Mouse (Mus musculus): ENCODE data around the gene Edc4.
"Not testable (repeated sequence)": the region's sequence is repeated elsewhere in the genome, so short reads cannot be mapped to it uniquely, and the experiment has no call there.

Edc4 gene

DNA sequence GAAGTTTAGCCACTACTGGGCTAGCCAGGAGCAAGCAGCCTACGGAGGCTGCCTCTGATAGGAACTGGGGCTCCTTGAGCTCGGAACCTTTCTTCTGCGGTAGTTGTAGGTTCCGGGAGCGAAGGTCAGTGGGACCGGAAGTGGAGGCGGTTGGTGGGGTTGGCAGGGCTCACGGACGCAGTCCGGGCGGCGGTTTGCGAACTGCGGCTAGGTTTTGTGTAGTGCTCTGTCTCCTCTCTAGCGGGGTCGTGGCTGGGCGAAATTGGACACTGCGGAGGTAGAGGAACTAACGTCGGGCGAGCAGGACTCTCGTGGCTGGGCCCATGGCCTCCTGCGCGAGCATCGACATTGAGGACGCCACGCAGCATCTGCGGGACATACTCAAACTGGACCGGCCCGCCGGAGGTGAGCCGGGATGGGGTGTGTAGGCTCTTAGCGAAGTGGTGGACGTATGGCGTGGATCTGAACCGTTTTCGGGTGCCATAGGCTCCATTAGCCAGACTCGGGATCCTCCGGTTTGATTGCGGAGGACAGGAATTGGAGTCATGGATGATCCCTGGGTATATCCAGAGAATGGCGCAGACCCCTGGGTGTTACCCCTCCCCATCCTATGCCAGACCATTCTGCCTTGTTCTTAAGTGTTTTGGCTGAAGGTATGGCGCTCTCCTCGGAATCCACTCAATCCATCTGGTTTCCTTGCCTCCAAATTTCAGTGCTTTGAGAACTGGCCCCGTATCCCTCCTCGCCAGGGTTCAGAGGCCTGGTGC is at the start of gene Edc4:
TSS of gene Edc4 (plus strand) at position 128 of the 767 bp plus-strand sequence.
- DNase-seq (ENCODE audit: low spot score) = peak; percentile 88

DNA sequence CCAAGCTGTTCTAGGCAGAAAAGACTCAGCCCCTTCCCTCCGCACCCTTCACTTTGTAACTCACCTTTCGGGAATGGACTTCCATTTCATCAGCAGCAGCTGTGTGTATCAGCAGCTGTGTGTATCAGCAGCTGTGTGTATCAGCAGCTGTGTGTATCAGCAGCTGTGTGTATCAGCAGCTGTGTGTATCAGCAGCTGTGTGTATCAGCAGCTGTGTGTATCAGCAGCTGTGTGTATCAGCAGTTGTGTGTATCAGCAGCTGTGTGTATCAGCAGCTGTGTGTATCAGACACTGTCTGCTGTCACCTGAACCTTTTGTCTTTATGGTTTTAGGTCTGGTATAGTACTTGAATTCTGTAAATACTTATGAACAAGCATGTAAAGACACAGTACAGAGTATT is 46.9 kb upstream of the Edc4 start:
- not testable (repeated sequence) for DNase-seq (ENCODE audit: low spot score)

DNA sequence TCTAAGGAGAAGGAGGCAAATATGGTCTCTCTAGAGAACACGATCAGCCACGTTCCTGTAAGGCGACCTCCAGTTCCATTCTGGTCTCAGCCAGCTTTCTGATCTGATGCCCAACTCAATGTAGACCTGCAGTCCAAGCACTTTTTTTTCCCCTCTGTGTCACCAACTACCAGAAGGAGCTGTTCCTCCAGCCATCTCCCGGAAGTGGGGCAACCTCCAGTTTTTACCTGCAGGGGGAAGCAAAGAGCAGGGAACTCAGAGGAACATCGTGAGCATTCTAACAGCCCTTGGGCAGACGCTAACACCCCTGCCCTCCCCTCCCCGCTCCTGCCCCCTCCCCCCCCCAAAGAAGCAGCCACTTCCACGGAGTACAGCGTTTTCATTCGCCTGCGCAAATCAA is 45.4 kb upstream of the Edc4 start:
- DNase-seq (ENCODE audit: low spot score) = no peak

DNA sequence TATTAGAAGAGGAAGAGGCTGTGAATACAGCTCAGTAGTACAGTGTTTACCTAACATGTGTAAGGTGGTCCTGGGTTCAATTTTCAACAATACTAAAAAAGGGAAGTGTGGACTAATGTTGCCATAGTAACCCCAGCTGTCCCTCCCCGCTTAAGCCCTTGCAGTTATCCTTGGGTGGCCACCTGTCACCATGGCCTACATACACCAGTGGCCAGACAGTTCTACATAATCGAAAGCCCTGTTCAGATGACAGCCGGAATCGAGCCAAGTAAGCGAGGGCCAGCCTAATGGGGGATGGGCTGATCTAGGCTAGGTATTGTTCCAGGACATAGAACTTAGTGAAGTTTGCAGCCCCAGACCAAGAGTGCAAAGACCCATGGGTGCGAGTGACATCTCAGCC is 43.7 kb upstream of the Edc4 start:
- no peak for DNase-seq (ENCODE audit: low spot score)

DNA sequence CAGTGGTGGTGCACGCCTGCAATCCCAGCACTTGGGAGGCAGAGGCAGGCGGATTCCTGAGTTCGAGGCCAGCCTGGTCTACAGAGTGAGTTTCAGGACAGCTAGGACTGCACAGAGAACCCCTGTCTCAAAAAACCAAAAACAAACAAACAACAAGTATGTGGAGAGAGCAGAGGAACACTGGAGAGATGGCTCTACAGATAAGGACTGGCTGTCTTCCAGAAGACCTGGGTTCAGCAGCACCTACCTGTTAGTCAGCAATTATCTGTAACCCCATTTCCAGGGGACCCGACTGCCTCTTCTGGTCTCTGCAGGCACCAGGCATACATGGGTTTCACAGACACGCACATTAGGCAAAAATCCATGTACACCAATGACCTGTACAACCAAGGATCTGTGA is 41.5 kb upstream of the Edc4 start:
- DNase-seq (ENCODE audit: low spot score) = no peak

DNA sequence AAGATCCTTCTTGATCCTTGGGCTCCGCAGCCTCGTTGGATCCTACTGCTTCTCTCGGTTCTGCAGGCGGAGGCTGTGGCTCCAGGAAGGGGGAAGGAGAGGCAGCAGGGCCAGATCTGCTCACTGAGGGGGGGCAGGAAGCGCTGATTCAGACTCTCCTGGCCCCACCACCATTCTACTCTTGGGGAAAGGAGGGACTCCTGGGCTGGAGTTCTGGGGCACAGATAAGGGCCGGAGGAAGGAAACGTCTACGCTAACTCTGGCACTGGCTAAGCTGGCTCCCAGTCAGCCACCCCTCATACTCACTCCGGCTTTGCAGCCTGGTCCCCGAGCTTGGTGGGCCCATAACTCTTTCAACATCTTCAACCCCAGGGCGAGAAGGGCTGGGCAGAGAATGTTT is 34.0 kb upstream of the Edc4 start:
- no peak for DNase-seq (ENCODE audit: low spot score)

DNA sequence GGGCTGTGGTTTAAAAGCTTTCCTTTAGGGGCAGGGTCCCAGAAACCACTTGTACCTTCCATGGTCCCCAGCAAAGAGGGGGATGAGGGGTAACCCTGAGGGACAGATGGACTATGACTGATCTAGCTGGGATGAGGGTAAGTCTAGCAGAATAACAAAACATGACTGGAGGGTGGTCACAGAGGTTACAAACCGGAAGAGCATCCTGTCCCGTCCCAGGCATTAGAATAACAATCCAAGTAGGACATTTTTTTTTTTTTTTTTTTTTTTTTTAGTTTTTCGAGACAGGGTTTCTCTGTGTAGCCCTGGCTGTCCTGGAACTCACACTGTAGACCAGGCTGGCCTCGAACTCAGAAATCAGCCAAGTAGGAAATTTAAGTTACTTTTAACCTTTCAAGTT is 30.7 kb upstream of the Edc4 start:
- DNase-seq (ENCODE audit: low spot score) = no peak

DNA sequence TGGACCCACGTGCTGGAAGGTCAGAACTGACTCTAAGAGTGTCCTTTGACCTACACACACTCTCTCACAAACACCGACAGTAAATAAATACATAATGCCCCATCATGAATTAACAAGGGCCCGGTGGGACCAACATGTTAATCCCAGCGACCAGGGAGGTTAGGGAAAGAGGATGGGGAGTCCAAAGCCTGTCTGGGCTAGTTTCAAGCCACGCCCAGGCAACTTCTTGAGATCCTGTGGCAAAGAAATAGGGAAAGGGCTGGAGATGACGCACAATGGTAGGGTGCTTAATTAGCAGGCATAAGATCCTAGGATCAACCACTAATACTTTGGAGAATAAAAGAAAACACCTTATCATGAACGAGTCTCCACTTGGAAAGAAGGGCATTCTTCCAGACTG is 30.1 kb upstream of the Edc4 start:
- DNase-seq (ENCODE audit: low spot score) = no peak

DNA sequence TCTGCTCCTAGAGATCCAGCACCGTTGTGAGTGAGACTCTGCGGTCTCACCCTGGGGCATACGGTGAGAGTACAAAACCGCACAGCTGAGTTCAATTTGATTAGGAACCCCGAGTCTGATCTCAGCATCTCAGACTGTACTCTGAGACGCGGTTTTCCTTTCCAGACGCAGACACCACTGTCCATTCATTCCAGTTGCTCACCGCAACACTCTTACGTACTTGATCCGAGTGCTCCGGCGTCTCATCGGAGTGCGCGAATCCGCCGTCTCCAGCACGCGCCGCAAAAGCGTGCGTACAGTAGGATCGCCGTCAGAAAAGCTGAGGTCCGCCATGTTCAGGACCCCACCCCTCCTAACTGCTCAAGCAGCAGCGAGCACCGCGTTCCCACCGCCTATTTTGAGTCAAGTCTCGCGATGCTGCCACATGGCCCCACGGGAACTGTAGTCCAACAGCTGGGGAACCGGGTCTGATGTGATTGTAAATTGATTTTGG is 29.0 kb upstream of the Edc4 start:
- peak; percentile 92 for DNase-seq (ENCODE audit: low spot score)

DNA sequence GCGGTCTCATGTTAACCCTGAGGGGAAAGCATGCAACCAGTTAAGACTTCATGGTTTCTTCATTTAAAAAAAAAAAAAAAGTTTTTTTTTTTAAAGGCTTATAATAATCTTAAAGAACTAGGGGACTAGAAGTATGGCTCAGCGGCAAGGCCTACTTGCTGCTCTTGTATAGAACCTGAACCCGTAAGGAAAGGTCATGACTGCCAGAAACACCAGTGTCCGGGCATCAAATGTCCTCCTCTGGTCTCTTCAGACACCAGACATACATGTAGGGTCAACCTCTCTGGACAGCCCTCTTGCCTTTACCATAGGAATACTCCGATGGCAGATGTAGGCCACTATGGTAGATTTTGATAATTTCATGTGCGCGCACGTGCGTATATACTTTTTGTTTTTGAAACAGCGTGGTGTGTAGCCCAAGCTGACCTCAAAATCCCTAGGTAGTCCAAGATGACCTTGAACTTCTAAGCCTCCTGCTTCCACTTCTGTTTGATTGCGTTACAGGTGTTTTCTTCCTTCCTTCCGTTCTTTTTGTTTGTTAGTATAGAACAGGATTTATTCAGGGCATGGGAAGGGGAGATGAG is 28.4 kb upstream of the Edc4 start:
- DNase-seq (ENCODE audit: low spot score) = peak; percentile 32

DNA sequence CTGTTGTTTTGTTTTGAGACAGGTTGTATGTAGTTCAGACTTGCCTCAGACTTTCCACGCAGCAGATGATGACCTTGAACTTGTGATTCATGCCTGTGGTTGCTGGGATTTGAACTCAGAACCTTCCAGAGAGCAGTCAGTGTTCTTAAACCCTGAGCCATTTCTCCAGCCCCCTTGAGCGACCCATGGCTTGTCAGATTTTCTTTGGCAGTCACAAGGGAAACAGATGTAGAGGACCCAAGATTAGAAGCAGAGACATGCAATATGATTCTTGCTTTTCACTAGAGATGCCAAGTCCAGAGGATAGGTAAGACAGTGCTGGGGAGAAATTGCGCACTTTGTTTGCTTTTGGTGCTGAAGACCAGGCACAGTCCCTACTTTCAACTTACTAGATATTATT is 27.5 kb upstream of the Edc4 start, which contains the start of gene Cenpt:
TSS of gene Cenpt (minus strand) at position 101 of the 400 bp plus-strand sequence.
- DNase-seq (ENCODE audit: low spot score) = no peak

DNA sequence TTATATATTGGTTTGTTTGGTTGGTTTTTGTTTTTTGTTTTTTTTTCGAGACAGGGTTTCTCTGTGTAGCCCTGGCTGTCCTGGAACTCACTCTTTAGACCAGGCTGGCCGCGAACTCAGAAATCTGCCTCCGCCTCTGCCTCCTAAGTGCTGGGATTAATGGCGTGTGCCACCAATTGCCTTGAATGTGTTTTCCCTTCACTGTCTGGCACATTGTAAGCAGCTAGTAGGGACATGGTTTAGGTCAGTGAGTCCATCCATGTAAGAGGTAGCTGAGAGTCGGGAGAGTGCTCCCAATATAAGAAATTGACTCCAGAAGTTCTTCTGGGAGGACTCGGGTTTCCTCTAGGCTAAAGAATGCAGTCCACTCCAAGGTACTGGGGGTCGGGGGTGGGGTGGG is 26.4 kb upstream of the Edc4 start:
- no peak for DNase-seq (ENCODE audit: low spot score)

DNA sequence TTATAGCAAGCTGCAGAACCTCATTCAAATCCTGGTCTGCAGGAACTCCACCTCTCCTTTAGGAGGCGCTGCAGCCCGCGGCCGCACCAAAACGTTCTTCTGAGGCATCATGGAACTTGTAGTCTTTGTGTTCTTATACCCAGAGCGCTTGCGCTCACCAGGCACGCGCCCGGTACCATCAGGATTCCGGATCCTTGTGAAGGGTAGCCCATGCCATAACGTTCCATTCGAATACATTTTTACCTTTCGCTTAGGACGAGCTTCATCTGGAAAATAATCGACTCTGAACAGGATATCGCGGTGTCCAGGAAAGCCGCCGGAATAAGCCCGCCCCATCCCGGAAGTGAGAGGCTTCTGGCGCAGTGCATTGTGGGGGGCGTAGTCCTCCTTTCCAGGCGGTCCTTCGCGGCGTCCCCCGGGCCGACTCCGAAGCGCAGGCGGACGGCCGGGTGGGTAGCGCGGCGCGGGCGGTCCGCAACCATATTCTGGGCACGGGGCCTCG is 25.9 kb upstream of the Edc4 start, which contains the start of gene Thap11:
TSS of gene Thap11 (plus strand) at position 418 of the 502 bp plus-strand sequence.
- peak; percentile 93 for DNase-seq (ENCODE audit: low spot score)

DNA sequence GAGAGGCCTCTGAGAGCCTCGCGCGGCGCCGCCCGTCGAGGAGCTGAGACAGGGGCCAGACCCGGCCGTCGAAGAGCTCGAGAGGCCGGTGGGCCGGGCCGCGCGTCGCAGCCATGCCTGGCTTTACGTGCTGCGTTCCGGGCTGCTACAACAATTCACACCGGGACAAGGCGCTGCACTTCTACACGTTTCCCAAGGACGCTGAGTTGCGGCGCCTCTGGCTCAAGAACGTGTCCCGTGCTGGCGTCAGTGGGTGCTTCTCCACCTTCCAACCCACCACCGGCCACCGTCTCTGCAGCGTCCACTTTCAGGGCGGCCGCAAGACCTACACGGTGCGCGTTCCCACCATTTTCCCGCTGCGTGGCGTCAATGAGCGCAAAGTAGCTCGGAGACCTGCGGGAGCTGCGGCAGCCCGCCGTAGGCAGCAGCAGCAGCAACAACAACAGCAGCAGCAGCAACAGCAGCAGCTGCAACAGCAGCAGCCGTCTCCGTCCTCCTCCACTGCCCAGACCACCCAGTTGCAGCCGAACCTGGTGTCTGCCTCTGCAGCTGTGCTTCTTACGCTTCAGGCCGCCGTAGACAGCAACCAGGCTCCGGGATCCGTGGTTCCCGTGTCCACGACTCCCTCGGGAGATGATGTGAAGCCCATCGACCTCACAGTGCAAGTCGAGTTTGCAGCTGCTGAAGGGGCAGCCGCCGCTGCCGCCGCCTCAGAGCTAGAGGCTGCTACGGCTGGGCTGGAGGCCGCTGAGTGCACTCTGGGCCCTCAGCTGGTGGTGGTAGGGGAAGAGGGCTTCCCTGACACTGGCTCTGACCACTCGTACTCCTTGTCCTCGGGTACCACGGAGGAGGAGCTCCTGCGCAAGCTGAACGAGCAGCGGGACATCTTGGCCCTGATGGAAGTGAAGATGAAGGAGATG is 25.2 kb upstream of the Edc4 start:
- DNase-seq (ENCODE audit: low spot score) = peak; percentile 51

DNA sequence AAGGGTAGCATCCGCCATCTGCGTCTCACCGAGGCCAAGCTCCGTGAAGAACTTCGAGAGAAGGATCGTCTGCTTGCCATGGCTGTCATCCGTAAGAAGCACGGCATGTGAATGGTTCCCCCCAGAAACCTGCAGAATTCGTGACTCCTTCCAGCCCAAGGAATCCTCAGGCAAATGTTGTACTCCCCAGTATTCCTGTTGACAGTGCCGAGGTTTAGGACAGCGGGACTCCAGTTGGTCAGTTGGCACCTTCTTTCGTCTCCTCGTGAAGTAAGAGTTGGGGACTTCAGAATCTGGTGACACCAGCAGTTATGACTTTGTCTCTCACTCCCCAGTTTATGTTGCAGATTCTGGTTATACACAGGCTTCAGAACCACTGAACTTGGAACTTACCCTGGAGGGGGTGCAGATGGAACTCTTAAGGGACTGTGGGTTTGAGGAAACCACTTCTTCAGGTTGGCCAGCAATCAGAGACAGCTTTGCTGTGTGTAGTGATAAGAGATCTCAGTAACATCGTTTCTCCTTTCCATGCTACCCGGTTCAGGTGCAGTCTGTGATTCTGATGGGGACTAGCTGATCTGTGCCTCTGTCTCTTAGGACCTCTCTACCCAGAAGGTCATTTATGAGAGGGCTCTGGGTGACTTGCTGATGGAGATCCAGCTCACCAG is 24.4 kb upstream of the Edc4 start:
- no peak for DNase-seq (ENCODE audit: low spot score)

DNA sequence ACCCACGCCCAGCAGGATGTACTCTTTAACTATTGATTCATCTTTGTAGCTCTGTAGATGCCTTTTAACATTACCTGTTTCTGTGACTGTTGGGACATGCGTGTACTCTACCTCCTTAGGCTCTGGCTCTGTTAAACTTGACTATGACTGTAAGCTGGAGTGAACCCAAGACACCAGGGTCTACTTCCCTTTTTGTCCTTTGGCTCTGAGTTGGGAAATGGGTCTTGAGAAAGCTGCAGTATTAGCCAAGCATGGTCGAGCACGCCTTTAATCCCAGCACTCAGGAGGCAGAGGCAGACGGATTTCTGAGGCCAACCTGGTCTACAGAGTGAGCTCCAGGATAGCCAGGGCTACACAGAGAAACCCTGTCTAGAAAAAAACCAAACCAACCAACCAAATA is 22.2 kb upstream of the Edc4 start:
- no peak for DNase-seq (ENCODE audit: low spot score)

DNA sequence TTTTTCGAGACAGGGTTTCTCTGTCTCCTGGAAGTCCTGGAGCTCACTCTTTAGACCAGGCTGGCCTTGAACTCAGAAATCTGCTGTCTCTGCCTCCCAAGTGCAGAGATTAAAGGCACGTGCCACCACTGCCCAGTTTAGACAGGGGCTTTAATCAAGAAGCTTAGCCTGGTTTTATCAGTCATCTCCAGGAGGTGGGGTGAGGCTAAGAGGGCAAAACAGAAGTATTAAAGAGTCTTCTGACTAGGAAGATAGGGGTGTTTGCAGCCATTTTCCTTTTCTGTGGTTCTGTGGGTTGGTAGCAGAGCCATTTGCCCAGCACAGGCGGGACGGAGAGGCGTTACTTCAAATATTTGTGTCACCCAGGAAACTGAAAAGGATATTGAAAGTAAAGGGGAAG is 21.4 kb upstream of the Edc4 start:
- DNase-seq (ENCODE audit: low spot score) = no peak

DNA sequence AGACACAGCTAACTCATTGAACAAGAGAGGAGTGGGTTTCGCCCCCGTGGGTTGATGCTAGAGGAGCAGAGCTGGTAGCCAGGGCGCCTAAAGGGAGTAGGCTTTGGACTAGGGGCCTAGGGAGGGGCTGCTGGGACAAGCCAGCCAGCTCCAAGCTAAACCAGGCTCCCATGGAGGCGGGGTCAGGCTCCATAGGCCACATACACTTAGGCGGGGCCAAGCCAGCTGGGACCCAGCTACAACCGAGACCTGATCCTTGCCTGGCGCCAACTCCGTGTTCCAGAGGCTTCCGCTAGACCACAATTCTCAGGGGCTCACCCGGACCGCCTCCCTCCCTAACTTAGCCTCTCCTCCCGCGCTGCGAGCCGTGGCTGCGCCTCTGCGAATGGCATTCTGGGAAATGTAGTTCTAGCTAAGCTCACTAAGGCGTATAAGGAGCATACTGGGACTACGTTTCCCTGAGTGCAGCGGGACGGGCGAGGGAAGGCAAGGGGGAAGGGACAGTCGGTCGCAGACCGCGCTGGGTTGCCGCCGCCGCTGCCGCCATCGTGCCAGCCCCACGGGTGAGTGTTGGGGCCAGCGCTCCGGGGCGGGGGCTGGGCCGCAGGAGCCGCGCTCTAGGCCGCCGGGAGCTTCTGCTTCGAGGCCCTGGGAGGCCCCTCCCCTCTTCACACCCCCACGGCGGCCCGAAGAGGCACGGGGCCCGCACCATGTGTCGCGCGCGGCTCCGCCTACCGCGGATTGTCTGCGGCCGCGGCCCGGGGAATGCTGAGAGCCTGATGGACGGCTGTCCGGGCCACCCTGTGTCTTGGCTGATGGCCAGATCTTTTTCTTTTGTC is 20.3 kb upstream of the Edc4 start, which contains the start of gene Nutf2:
TSS of gene Nutf2 (plus strand) at position 438 of the 839 bp plus-strand sequence.
- DNase-seq (ENCODE audit: low spot score) = peak; percentile 97

DNA sequence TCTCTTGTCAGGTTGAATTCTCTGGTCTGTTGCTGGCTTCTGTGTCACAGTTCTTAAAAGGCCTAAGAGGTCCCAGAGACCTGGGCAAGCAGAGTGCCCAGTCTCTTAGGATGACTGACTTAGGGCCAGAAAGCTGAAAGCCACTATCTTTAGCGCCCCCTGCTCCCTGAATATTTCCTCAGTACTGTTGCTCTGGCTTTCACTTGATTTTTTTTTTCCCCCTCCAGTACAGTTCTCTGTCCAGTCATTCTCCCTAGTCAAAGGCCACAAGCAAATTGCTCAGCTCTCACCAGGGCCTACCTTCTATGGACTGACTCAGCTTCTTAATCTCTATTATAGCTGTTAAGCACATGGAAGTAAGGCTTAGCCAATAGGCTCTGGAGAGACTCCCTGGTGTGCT is 18.7 kb upstream of the Edc4 start:
- DNase-seq (ENCODE audit: low spot score) = no peak

DNA sequence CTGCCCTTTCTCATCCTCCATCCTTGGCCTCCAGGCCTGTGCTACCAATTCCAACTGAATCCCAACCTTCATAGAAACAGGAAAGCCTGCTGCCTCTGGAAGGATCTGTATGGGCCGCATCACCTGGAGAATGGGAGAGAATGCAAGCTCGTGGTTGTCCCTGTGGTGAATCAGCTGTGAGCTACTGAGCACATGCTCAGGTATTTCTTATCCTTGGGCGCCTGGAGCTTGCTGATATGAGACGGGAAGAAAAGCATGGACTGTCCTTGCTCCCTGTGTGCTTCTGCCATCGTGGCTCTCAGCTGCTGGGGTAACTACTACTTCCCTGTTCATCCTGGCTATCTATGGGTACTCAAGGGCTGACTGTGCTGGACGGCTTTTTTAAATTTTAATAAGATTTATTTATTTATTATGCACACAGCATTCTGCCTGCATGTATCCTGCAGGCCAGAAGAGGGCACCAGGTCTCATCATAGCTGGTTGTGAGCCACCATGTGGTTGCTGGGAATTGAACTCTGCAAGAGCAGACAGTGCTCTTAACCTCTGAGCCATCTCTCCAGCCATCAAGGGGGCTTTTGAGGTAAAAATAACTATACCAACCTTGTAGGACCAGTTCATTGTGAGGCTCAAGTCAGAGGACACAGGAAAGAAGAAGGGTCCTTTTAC is 14.2 kb upstream of the Edc4 start:
- no peak for DNase-seq (ENCODE audit: low spot score)
